Mouse (Mus musculus): ENCODE data around the gene Endod1. TPM values are rescaled to one million over a fixed set of nuclear protein-coding genes. Genes with fewer than 3 reads are reported as not detected.
A peak's percentile ranks its signal among the peaks of the same experiment; 100 is the strongest.

Gene Endod1
- 27.9 and 28.5 TPM in 2 replicates for polyA plus RNA-seq (2014; fragmentation: Nextera tagmentation; extraction: Ambion mirVana)

- WGBS: 4% methylated on average over 8 of the region's 8 CpGs
- H3K27ac ChIP-seq (ENCODE audit: low read length): peak within 1 kb of the TSS; percentile 84
- H3K36me3 ChIP-seq (ENCODE audit: control insufficient read depth, insufficient read depth, low read length): no peaks in the 10 kb centered on the region
- no peaks in the 10 kb centered on the region for H3K27me3 ChIP-seq (ENCODE audit: control insufficient read depth, insufficient read depth, low read length)
- no peaks in the 10 kb centered on the region for H3K9me3 ChIP-seq (ENCODE audit: control insufficient read depth, low read depth, low read length)
- H3K4me1 ChIP-seq (ENCODE audit: control insufficient read depth, insufficient read depth, low read length): peaks cover 14% of the 10 kb centered on the region; the same call in 1 of the 2 replicates
- ATAC-seq (ENCODE audit: insufficient number of reproducible peaks, insufficient read depth, low FRiP score, low read depth): peak; percentile 62
- H3K4me2 ChIP-seq (replicated peaks; ENCODE audit: low read depth, low read length): peak within 1 kb of the TSS; percentile 84
- peak within 1 kb of the TSS; percentile 59 for H3K9ac ChIP-seq (replicated peaks; ENCODE audit: low read depth, low read length)
- peak within 1 kb of the TSS; percentile 71 for H3K4me3 ChIP-seq (ENCODE audit: low read depth, low read length)
Observed at GRCm38 (mm10) chr9:14381353-14382055, at the start of gene Endod1. Gene Endod1, minus strand, starts transcription at chr9:14381507.

GRCm38 (mm10) chr9:14409153-14409552, 27.8 kb upstream of the Endod1 start:
- Histone ChIP-seq H3K36me3 (ENCODE audit: control insufficient read depth, insufficient read depth, low read length) (no peaks in the 10 kb centered on the region), H3K4me1 (ENCODE audit: control insufficient read depth, insufficient read depth, low read length) (no peaks in the 10 kb centered on the region), H3K9me3 (ENCODE audit: control insufficient read depth, low read depth, low read length) (no peaks in the 10 kb centered on the region), H3K4me2 (replicated peaks; ENCODE audit: low read depth, low read length) (no peak overlapping the region), H3K4me3 (ENCODE audit: low read depth, low read length) (no peak overlapping the region), H3K27me3 (ENCODE audit: control insufficient read depth, insufficient read depth, low read length) (no peaks in the 10 kb centered on the region), H3K9ac (replicated peaks; ENCODE audit: low read depth, low read length) (no peak overlapping the region), H3K27ac (ENCODE audit: low read length) (no peak overlapping the region)
- ATAC-seq (ENCODE audit: insufficient number of reproducible peaks, insufficient read depth, low FRiP score, low read depth): no peak
- 89% methylated on average over 5 of the region's 5 CpGs for whole genome bisulfite sequencing

- H3K4me2 ChIP-seq (replicated peaks; ENCODE audit: low read depth, low read length): no peak overlapping the region
- no peak overlapping the region for H3K9ac ChIP-seq (replicated peaks; ENCODE audit: low read depth, low read length)
- no peaks in the 10 kb centered on the region for H3K36me3 ChIP-seq (ENCODE audit: control insufficient read depth, insufficient read depth, low read length)
- no peak overlapping the region for H3K27ac ChIP-seq (ENCODE audit: low read length)
- no peaks in the 10 kb centered on the region for H3K27me3 ChIP-seq (ENCODE audit: control insufficient read depth, insufficient read depth, low read length)
- H3K4me3 ChIP-seq (ENCODE audit: low read depth, low read length): no peak overlapping the region
- 73% methylated on average over 4 of the region's 4 CpGs for WGBS
- H3K4me1 ChIP-seq (ENCODE audit: control insufficient read depth, insufficient read depth, low read length): no peaks in the 10 kb centered on the region
- H3K9me3 ChIP-seq (ENCODE audit: control insufficient read depth, low read depth, low read length): no peaks in the 10 kb centered on the region
- no peak for ATAC-seq (ENCODE audit: insufficient number of reproducible peaks, insufficient read depth, low FRiP score, low read depth)
Observed at GRCm38 (mm10) chr9:14408044-14408443, 26.7 kb upstream of the Endod1 start.

GRCm38 (mm10) chr9:14406056-14406455, 24.7 kb upstream of the Endod1 start:
- H3K9ac ChIP-seq (replicated peaks; ENCODE audit: low read depth, low read length): no peak overlapping the region
- no peaks in the 10 kb centered on the region for H3K4me1 ChIP-seq (ENCODE audit: control insufficient read depth, insufficient read depth, low read length)
- H3K27ac ChIP-seq (ENCODE audit: low read length): no peak overlapping the region
- WGBS: 72% methylated on average over 1 of the region's 1 CpGs
- no peaks in the 10 kb centered on the region for H3K27me3 ChIP-seq (ENCODE audit: control insufficient read depth, insufficient read depth, low read length)
- ATAC-seq (ENCODE audit: insufficient number of reproducible peaks, insufficient read depth, low FRiP score, low read depth): no peak
- H3K4me3 ChIP-seq (ENCODE audit: low read depth, low read length): no peak overlapping the region
- H3K4me2 ChIP-seq (replicated peaks; ENCODE audit: low read depth, low read length): no peak overlapping the region
- no peaks in the 10 kb centered on the region for H3K36me3 ChIP-seq (ENCODE audit: control insufficient read depth, insufficient read depth, low read length)
- H3K9me3 ChIP-seq (ENCODE audit: control insufficient read depth, low read depth, low read length): no peaks in the 10 kb centered on the region

DNA sequence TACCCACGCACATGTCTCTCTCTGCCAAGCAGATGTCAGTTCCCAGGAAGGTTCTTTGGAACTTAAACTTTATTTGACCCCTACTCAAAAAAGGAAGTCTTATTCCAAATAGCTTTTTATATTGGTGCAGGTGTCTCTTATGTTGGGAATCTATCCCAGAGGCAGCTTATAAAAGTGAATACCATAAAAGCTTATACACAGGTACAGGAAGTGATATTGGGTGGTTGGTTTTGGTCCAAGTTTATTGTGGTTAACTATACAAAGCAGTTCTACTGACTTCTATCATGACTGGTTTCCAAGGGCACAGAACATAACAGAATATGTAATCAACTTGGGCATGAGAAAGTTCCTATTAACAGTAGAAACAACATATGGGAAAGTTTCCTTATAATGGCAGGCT, 20.8 kb upstream of the Endod1 start:
- H3K4me1 ChIP-seq (ENCODE audit: control insufficient read depth, insufficient read depth, low read length): no peaks in the 10 kb centered on the region
- H3K9ac ChIP-seq (replicated peaks; ENCODE audit: low read depth, low read length): no peak overlapping the region
- no peaks in the 10 kb centered on the region for H3K36me3 ChIP-seq (ENCODE audit: control insufficient read depth, insufficient read depth, low read length)
- no peaks in the 10 kb centered on the region for H3K27me3 ChIP-seq (ENCODE audit: control insufficient read depth, insufficient read depth, low read length)
- H3K4me3 ChIP-seq (ENCODE audit: low read depth, low read length): no peak overlapping the region
- ATAC-seq (ENCODE audit: insufficient number of reproducible peaks, insufficient read depth, low FRiP score, low read depth): no peak
- no peak overlapping the region for H3K27ac ChIP-seq (ENCODE audit: low read length)
- WGBS: 71% methylated on average over 1 of the region's 1 CpGs
- H3K4me2 ChIP-seq (replicated peaks; ENCODE audit: low read depth, low read length): no peak overlapping the region
- no peaks in the 10 kb centered on the region for H3K9me3 ChIP-seq (ENCODE audit: control insufficient read depth, low read depth, low read length)

- Histone ChIP-seq H3K4me3 (ENCODE audit: low read depth, low read length) (no peak overlapping the region), H3K4me1 (ENCODE audit: control insufficient read depth, insufficient read depth, low read length) (no peaks in the 10 kb centered on the region), H3K4me2 (replicated peaks; ENCODE audit: low read depth, low read length) (no peak overlapping the region), H3K36me3 (ENCODE audit: control insufficient read depth, insufficient read depth, low read length) (no peaks in the 10 kb centered on the region), H3K27ac (ENCODE audit: low read length) (no peak overlapping the region), H3K9ac (replicated peaks; ENCODE audit: low read depth, low read length) (no peak overlapping the region), H3K9me3 (ENCODE audit: control insufficient read depth, low read depth, low read length) (no peaks in the 10 kb centered on the region), H3K27me3 (ENCODE audit: control insufficient read depth, insufficient read depth, low read length) (no peaks in the 10 kb centered on the region)
- WGBS: 77% methylated on average over 5 of the region's 5 CpGs
- no peak for ATAC-seq (ENCODE audit: insufficient number of reproducible peaks, insufficient read depth, low FRiP score, low read depth)
Observed at GRCm38 (mm10) chr9:14400392-14400791, 19.1 kb upstream of the Endod1 start.

- H3K4me2 ChIP-seq (replicated peaks; ENCODE audit: low read depth, low read length): no peak overlapping the region
- ATAC-seq (ENCODE audit: insufficient number of reproducible peaks, insufficient read depth, low FRiP score, low read depth): no peak
- no peaks in the 10 kb centered on the region for H3K4me1 ChIP-seq (ENCODE audit: control insufficient read depth, insufficient read depth, low read length)
- H3K9me3 ChIP-seq (ENCODE audit: control insufficient read depth, low read depth, low read length): no peaks in the 10 kb centered on the region
- H3K36me3 ChIP-seq (ENCODE audit: control insufficient read depth, insufficient read depth, low read length): no peaks in the 10 kb centered on the region
- no peak overlapping the region for H3K9ac ChIP-seq (replicated peaks; ENCODE audit: low read depth, low read length)
- WGBS: 88% methylated on average over 1 of the region's 1 CpGs
- no peak overlapping the region for H3K27ac ChIP-seq (ENCODE audit: low read length)
- H3K4me3 ChIP-seq (ENCODE audit: low read depth, low read length): no peak overlapping the region
- H3K27me3 ChIP-seq (ENCODE audit: control insufficient read depth, insufficient read depth, low read length): no peaks in the 10 kb centered on the region
Observed at GRCm38 (mm10) chr9:14398946-14399345, 17.6 kb upstream of the Endod1 start.

- ATAC-seq (ENCODE audit: insufficient number of reproducible peaks, insufficient read depth, low FRiP score, low read depth): no peak
- no peaks in the 10 kb centered on the region for H3K4me1 ChIP-seq (ENCODE audit: control insufficient read depth, insufficient read depth, low read length)
Observed at GRCm38 (mm10) chr9:14398084-14398483, 16.8 kb upstream of the Endod1 start.

GRCm38 (mm10) chr9:14397449-14397819, 16.1 kb upstream of the Endod1 start:
- Histone ChIP-seq H3K9me3 (ENCODE audit: control insufficient read depth, low read depth, low read length) (no peaks in the 10 kb centered on the region), H3K36me3 (ENCODE audit: control insufficient read depth, insufficient read depth, low read length) (no peaks in the 10 kb centered on the region), H3K4me2 (replicated peaks; ENCODE audit: low read depth, low read length) (no peak overlapping the region), H3K27me3 (ENCODE audit: control insufficient read depth, insufficient read depth, low read length) (no peaks in the 10 kb centered on the region), H3K4me3 (ENCODE audit: low read depth, low read length) (no peak overlapping the region), H3K27ac (ENCODE audit: low read length) (no peak overlapping the region), H3K4me1 (ENCODE audit: control insufficient read depth, insufficient read depth, low read length) (no peaks in the 10 kb centered on the region), H3K9ac (replicated peaks; ENCODE audit: low read depth, low read length) (no peak overlapping the region)
- WGBS: 80% methylated on average over 6 of the region's 6 CpGs
- no peak for ATAC-seq (ENCODE audit: insufficient number of reproducible peaks, insufficient read depth, low FRiP score, low read depth)

More at GRCm38 (mm10) chr9:14398084-14398483, 16.8 kb upstream of the Endod1 start:
- Histone ChIP-seq H3K4me2 (replicated peaks; ENCODE audit: low read depth, low read length) (no peak overlapping the region), H3K27me3 (ENCODE audit: control insufficient read depth, insufficient read depth, low read length) (no peaks in the 10 kb centered on the region), H3K9ac (replicated peaks; ENCODE audit: low read depth, low read length) (no peak overlapping the region), H3K27ac (ENCODE audit: low read length) (no peak overlapping the region), H3K36me3 (ENCODE audit: control insufficient read depth, insufficient read depth, low read length) (no peaks in the 10 kb centered on the region), H3K9me3 (ENCODE audit: control insufficient read depth, low read depth, low read length) (no peaks in the 10 kb centered on the region), H3K4me3 (ENCODE audit: low read depth, low read length) (no peak overlapping the region)
- 50% methylated on average over 1 of the region's 1 CpGs for WGBS
